Mouse (Mus musculus): ENCODE measurements around the gene Rgs12.

Rgs12 gene

GRCm38 (mm10) chr5:34981734-34982133 lies 32.5 kb downstream of the Rgs12 start:
- DNase-seq (ENCODE audit: low read depth), result no peak

GRCm38 (mm10) chr5:34984933-34985332 lies 35.7 kb downstream of the Rgs12 start:
- no peak for DNase-seq (ENCODE audit: low read depth)

GRCm38 (mm10) chr5:34985867-34986266 lies 36.6 kb downstream of the Rgs12 start:
- DNase-seq (ENCODE audit: low read depth), result peak; percentile 83

- DNase-seq (ENCODE audit: low read depth), result no peak
These were observed 38.2 kb downstream of the Rgs12 start for GRCm38 (mm10) chr5:34987396-34987795.

- no peak for DNase-seq (ENCODE audit: low read depth)
These were observed 39.4 kb downstream of the Rgs12 start for GRCm38 (mm10) chr5:34988690-34989089.

GRCm38 (mm10) chr5:34989321-34989772 lies 40.1 kb downstream of the Rgs12 start:
- DNase-seq (ENCODE audit: low read depth), result peak; percentile 66

- no peak for DNase-seq (ENCODE audit: low read depth)
These were observed 49.5 kb downstream of the Rgs12 start for GRCm38 (mm10) chr5:34998754-34999153.

- DNase-seq (ENCODE audit: low read depth), result no peak
These were observed 50.0 kb downstream of the Rgs12 start for GRCm38 (mm10) chr5:34999281-34999680.

- DNase-seq (ENCODE audit: low read depth), result no peak
These were observed 51.1 kb downstream of the Rgs12 start for GRCm38 (mm10) chr5:35000323-35000722.

GRCm38 (mm10) chr5:35001144-35001543 lies 51.9 kb downstream of the Rgs12 start:
- DNase-seq (ENCODE audit: low read depth), result no peak

GRCm38 (mm10) chr5:35003611-35004162 lies 54.4 kb downstream of the Rgs12 start:
- no peak for DNase-seq (ENCODE audit: low read depth)

GRCm38 (mm10) chr5:35004769-35005168 lies 55.5 kb downstream of the Rgs12 start:
- peak; percentile 63 for DNase-seq (ENCODE audit: low read depth)

- DNase-seq (ENCODE audit: low read depth), result no peak
These were observed 56.4 kb downstream of the Rgs12 start for GRCm38 (mm10) chr5:35005659-35006058.

GRCm38 (mm10) chr5:35006599-35006998 lies 57.4 kb downstream of the Rgs12 start:
- no peak for DNase-seq (ENCODE audit: low read depth)

- DNase-seq (ENCODE audit: low read depth), result no peak
These were observed 59.9 kb downstream of the Rgs12 start for GRCm38 (mm10) chr5:35009163-35009562.

- DNase-seq (ENCODE audit: low read depth), result no peak
These were observed 61.4 kb downstream of the Rgs12 start for GRCm38 (mm10) chr5:35010656-35011055.

- DNase-seq (ENCODE audit: low read depth), result no peak
These were observed 62.1 kb downstream of the Rgs12 start for GRCm38 (mm10) chr5:35011156-35011923.

GRCm38 (mm10) chr5:35014036-35014435 lies 64.8 kb downstream of the Rgs12 start:
- no peak for DNase-seq (ENCODE audit: low read depth)

- DNase-seq (ENCODE audit: low read depth), result peak; percentile 75
These were observed 70.5 kb downstream of the Rgs12 start for GRCm38 (mm10) chr5:35019673-35020300.

GRCm38 (mm10) chr5:35020410-35021241 lies 71.4 kb downstream of the Rgs12 start:
- DNase-seq (ENCODE audit: low read depth), result peak; percentile 31

- peak; percentile 71 for DNase-seq (ENCODE audit: low read depth)
These were observed 75.7 kb downstream of the Rgs12 start for GRCm38 (mm10) chr5:35024975-35025374.

- DNase-seq (ENCODE audit: low read depth), result no peak
These were observed 80.1 kb downstream of the Rgs12 start for GRCm38 (mm10) chr5:35029303-35029702.

Data from NIH3T3 (cell line).